Mouse (Mus musculus): Measurements from ENCODE around the gene Plppr1. TPM values are rescaled to one million over a fixed set of nuclear protein-coding genes. Genes with fewer than 3 reads are reported as not detected.

The Plppr1 gene
- total and polyA plus RNA-seq, 2 experiments from 2014 or later, result 41.0 to 54.6 TPM

DNA sequence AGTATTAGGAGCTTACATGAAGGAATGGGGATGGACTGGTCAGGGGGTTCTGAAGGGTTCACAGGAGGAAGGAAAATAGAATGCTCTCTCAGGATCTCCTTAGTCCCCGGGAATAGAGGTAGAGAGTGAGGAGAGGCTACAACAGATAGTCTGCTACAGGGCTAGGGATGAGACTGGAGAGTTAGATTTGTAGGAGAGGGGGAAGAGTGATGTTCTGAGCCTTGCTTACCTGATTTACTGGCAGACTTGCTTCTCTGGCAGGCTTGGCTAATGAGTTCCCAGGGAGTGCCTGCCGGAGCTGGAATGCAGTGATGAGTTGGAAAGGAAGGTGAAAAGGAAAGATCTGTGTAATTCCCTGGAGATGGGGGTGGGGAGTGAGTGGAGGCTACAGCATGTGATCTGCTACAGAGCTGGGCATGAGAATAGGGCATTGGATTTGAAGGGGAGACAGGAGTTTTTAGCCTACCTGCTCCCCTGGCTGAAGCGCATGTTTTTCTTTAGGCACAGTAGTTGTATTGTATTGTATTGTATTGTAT, 131.0 kb downstream of the Plppr1 start:
- H3K27me3 ChIP-seq (ENCODE audit: insufficient read depth, low read length), result no peaks in the 10 kb centered on the region
- 66% methylated on average over 3 of the region's 3 CpGs for WGBS
- H3K4me1 ChIP-seq (ENCODE audit: insufficient read depth, low read length), result no peaks in the 10 kb centered on the region
- H3K36me3 ChIP-seq (ENCODE audit: insufficient read depth, low read length), result no peaks in the 10 kb centered on the region
- H3K4me2 ChIP-seq (ENCODE audit: low read depth, low read length, poor library complexity, severe bottlenecking), result no peak overlapping the region
- no peak overlapping the region for H3K4me3 ChIP-seq (ENCODE audit: low read depth, low read length)
- no peak overlapping the region for H3K27ac ChIP-seq (ENCODE audit: low read depth, low read length)
- H3K9ac ChIP-seq (replicated peaks; ENCODE audit: low read length, poor library complexity, severe bottlenecking), result no peak overlapping the region
- no peak for ATAC-seq (ENCODE audit: low FRiP score)
- TF ChIP-seq CTCF (IDR thresholded peaks at IDR 0.05), result no peak
- DNase-seq (ENCODE audit: low spot score), result peak; percentile 25
- H3K9me3 ChIP-seq (ENCODE audit: low read length), result no peaks in the 10 kb centered on the region

DNA sequence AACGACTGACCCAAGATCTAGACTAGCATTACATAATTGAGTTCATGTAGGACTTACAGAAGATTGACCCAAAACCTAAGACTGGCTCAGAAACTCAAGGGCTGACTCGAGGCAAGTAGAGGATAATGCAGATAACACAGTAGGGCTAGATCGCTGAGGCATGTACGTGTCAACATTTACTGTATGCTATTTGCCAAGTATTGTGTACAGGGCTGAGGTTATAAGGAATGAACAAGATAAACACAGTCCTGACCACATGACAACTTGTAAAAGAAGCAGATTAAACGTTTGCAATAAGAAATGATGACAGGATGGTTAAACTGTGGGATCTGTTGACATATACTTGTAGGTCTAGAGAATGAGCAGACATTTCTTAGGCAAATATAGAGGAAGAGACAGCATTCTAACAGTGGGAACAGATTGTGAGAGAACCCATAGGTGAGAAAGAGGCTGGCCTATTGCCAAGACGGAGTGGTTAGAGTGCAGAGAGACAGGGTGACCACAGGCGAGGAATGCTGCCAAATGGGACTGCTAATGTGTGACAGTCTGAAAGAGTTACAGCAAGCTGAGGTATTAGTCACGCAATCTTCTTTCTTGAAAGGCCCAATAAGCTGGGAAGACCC, 138.2 kb downstream of the Plppr1 start:
- TF ChIP-seq CTCF (IDR thresholded peaks at IDR 0.05), result no peak
- Histone ChIP-seq H3K4me2 (ENCODE audit: low read depth, low read length, poor library complexity, severe bottlenecking) (no peak overlapping the region), H3K4me1 (ENCODE audit: insufficient read depth, low read length) (no peaks in the 10 kb centered on the region), H3K9me3 (ENCODE audit: low read length) (no peaks in the 10 kb centered on the region), H3K4me3 (ENCODE audit: low read depth, low read length) (no peak overlapping the region), H3K36me3 (ENCODE audit: insufficient read depth, low read length) (no peaks in the 10 kb centered on the region), H3K27me3 (ENCODE audit: insufficient read depth, low read length) (no peaks in the 10 kb centered on the region), H3K27ac (ENCODE audit: low read depth, low read length) (no peak overlapping the region), H3K9ac (replicated peaks; ENCODE audit: low read length, poor library complexity, severe bottlenecking) (no peak overlapping the region)
- ATAC-seq (ENCODE audit: low FRiP score) (no peak), DNase-seq (ENCODE audit: low spot score) (peak; percentile 84)
- WGBS, result 77% methylated on average over 8 of the region's 8 CpGs

DNA sequence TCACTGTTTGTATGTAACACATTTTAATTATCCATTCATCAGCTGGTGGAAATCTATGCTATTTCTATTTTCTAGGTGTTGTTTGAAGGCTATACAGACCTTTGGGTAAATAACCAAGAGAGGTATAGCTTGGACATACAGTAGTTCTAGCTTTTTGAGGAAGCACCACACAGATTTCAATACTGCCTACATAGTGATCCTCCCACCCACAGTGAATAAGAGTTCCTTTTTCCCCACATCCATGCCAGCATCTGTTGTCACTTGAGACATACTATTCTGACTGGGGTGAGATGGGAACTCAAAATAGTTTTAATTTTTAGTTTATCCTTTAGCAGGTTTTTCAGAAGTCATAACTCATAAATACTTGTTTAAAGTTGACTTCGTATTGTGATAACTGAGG, 151.4 kb downstream of the Plppr1 start:
- ATAC-seq (ENCODE audit: low FRiP score) (no peak), DNase-seq (ENCODE audit: low spot score) (no peak)
- H3K4me2 ChIP-seq (ENCODE audit: low read depth, low read length, poor library complexity, severe bottlenecking), result no peak overlapping the region
- H3K9ac ChIP-seq (replicated peaks; ENCODE audit: low read length, poor library complexity, severe bottlenecking), result no peak overlapping the region
- no peak for TF ChIP-seq CTCF (IDR thresholded peaks at IDR 0.05)
- no peak overlapping the region for H3K4me3 ChIP-seq (ENCODE audit: low read depth, low read length)
- no peaks in the 10 kb centered on the region for H3K36me3 ChIP-seq (ENCODE audit: insufficient read depth, low read length)
- H3K4me1 ChIP-seq (ENCODE audit: insufficient read depth, low read length), result no peaks in the 10 kb centered on the region
- no peaks in the 10 kb centered on the region for H3K9me3 ChIP-seq (ENCODE audit: low read length)
- H3K27me3 ChIP-seq (ENCODE audit: insufficient read depth, low read length), result no peaks in the 10 kb centered on the region
- WGBS, result 100% methylated on average over 1 of the region's 1 CpGs
- H3K27ac ChIP-seq (ENCODE audit: low read depth, low read length), result no peak overlapping the region

DNA sequence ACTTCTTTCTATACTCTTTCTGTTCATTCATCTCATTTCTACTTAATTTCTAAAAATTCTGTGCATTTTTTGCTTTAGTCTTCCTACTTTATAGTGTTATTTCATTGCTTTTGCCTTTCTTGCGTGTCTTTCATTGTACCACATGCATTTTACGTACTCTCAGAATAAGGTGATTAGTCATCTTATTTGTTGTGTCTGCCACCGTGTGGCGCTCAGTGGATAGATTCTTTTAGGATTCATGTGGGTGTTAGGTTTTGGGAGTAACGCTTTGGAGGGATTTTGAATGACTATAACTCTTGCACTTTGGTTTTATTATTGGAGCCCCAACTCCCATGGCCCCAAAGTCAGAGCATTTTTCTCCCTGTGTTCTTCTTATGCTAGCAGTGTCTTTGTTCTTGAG, 152.5 kb downstream of the Plppr1 start:
- Histone ChIP-seq H3K27ac (ENCODE audit: low read depth, low read length) (no peak overlapping the region), H3K36me3 (ENCODE audit: insufficient read depth, low read length) (no peaks in the 10 kb centered on the region), H3K27me3 (ENCODE audit: insufficient read depth, low read length) (no peaks in the 10 kb centered on the region), H3K4me3 (ENCODE audit: low read depth, low read length) (no peak overlapping the region), H3K4me1 (ENCODE audit: insufficient read depth, low read length) (no peaks in the 10 kb centered on the region), H3K9ac (replicated peaks; ENCODE audit: low read length, poor library complexity, severe bottlenecking) (no peak overlapping the region), H3K9me3 (ENCODE audit: low read length) (no peaks in the 10 kb centered on the region), H3K4me2 (ENCODE audit: low read depth, low read length, poor library complexity, severe bottlenecking) (no peak overlapping the region)
- peak; percentile 64 for TF ChIP-seq CTCF (IDR thresholded peaks at IDR 0.05)
- WGBS, result 67% methylated on average over 5 of the region's 5 CpGs
- DNase-seq (ENCODE audit: low spot score), result peak; percentile 54
- ATAC-seq (ENCODE audit: low FRiP score), result no peak

DNA sequence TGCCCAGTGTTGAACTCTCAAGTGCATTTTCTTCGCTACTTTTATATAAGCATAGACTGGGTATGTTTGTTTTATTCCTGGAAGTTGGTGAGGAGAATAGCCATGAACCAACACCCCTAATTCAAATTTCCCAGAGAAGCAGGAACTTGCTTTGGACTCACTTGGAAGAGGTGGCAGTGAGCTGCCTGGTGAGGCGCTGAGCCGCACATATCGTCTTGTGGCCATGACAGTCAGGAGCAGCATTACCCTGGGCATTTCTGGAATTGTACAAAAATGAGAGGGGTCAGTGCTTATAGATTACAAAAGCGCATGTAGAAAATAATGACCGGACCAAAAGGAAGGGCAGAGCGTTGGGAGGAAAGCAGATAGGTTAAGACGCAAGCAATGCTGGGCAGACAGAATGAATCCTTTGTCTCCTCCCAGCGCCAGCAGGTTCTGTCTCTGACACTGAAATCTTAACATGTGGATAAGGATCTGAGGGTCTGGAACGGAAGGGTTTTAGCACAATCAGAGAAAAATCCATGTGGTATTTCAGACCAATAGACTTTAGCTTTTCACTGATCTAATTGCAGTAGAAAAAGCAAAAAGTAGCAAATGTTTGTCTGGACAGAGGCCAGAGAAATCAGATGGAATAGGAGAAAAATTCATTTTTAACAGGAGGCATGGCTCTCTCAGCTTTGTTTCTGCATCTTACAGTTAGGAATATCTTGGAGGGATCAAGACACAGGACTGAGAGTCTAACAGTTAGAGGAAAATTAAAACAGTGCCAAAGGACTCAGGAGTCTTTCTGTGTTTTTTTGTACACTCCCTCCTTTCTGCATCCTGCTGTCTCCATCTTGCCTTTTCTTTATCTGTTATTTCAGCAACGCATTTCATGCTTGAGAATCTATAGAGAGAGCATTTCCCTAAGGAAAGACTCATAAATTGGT, 153.8 kb downstream of the Plppr1 start:
- no peak overlapping the region for H3K4me3 ChIP-seq (ENCODE audit: low read depth, low read length)
- no peak overlapping the region for H3K4me2 ChIP-seq (ENCODE audit: low read depth, low read length, poor library complexity, severe bottlenecking)
- no peaks in the 10 kb centered on the region for H3K36me3 ChIP-seq (ENCODE audit: insufficient read depth, low read length)
- ATAC-seq (ENCODE audit: low FRiP score) (no peak), DNase-seq (ENCODE audit: low spot score) (no peak)
- TF ChIP-seq CTCF (IDR thresholded peaks at IDR 0.05), result no peak
- WGBS, result 63% methylated on average over 11 of the region's 11 CpGs
- H3K4me1 ChIP-seq (ENCODE audit: insufficient read depth, low read length), result no peaks in the 10 kb centered on the region
- no peaks in the 10 kb centered on the region for H3K9me3 ChIP-seq (ENCODE audit: low read length)
- peak overlapping the region; percentile 34 for H3K27ac ChIP-seq (ENCODE audit: low read depth, low read length)
- no peak overlapping the region for H3K9ac ChIP-seq (replicated peaks; ENCODE audit: low read length, poor library complexity, severe bottlenecking)
- no peaks in the 10 kb centered on the region for H3K27me3 ChIP-seq (ENCODE audit: insufficient read depth, low read length)

DNA sequence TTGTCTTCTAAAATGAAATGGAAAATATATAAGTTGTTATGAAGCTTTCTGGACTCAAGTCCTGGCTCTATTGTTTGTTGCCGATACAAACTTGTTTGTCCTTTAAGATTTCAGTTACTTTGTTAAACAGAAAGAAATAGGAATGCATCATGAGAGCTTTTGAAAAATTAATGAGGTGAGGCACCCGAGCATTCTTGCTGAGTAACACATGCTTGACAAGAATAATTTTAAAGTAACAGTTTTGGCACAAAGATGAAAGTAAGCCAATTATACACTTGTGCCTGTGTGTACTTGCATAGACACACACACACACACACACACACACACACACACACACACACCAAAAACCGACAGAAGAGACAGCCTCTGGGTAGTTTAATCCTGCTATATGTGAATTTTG, 155.3 kb downstream of the Plppr1 start:
- Histone ChIP-seq H3K4me2 (ENCODE audit: low read depth, low read length, poor library complexity, severe bottlenecking) (no peak overlapping the region), H3K27me3 (ENCODE audit: insufficient read depth, low read length) (no peaks in the 10 kb centered on the region), H3K4me1 (ENCODE audit: insufficient read depth, low read length) (no peaks in the 10 kb centered on the region), H3K9me3 (ENCODE audit: low read length) (no peaks in the 10 kb centered on the region), H3K9ac (replicated peaks; ENCODE audit: low read length, poor library complexity, severe bottlenecking) (no peak overlapping the region), H3K4me3 (ENCODE audit: low read depth, low read length) (no peak overlapping the region), H3K27ac (ENCODE audit: low read depth, low read length) (no peak overlapping the region), H3K36me3 (ENCODE audit: insufficient read depth, low read length) (no peaks in the 10 kb centered on the region)
- ATAC-seq (ENCODE audit: low FRiP score) (no peak), DNase-seq (ENCODE audit: low spot score) (no peak)
- 46% methylated on average over 3 of the region's 3 CpGs for WGBS
- TF ChIP-seq CTCF (IDR thresholded peaks at IDR 0.05), result no peak
